Mouse (Mus musculus): Measurements from ENCODE around the gene Nsd1. TPM values are rescaled to one million over a fixed set of nuclear protein-coding genes. Genes with fewer than 3 reads are reported as not detected.
A peak's percentile ranks its signal among the peaks of the same experiment; 100 is the strongest.

Nsd1 gene
- polyA plus RNA-seq, 1 experiment from 2014 or later, result 44.6 TPM

DNA sequence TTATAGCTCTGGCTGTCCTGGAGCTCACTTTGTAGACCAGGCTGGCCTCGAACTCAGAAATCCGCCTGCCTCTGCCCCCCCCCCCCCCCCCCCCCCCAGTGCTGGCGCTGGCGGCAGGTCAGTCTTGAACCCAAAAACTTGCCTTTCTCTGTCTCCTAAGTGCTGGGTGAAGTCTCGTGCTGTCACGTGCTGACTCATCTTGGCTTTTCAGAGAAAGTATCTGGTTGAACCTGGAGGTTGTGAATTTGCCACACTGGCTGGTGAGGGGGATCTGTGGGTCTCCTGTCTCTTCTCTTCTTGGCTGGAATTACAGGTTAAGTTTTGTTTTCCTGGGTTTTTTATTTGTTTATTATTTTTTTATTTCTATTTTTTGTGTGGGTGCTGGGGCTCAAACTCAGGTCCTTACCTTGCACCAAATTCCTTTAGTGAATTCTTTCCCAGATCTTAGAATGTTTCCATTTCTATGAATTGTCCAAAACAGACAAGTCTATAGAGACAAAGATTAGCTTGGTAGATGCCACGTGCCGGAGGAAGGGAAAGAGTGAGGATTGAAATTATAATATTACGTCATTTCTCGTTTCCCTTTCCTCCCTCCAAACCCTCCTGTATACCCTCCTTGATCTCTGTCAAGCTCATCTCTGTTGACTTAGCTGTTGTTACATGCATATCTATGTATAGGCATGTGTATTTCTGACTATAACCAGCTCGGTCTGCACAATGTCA, 4.8 kb upstream of the Nsd1 start:
- WGBS, result 75% methylated on average over 9 of the region's 11 CpGs
- H3K4me1 ChIP-seq (ENCODE audit: control insufficient read depth, insufficient read depth, low read length), result peaks cover 7% of the 10 kb centered on the region
- no peak overlapping the region for H3K27ac ChIP-seq (ENCODE audit: low read length)
- no peak overlapping the region for H3K4me2 ChIP-seq (ENCODE audit: low read depth, low read length)
- no peak for ATAC-seq (ENCODE audit: insufficient read depth, low FRiP score)
- no peaks in the 10 kb centered on the region for H3K36me3 ChIP-seq (ENCODE audit: control insufficient read depth, insufficient read depth, low read length)
- H3K9me3 ChIP-seq (replicated peaks; ENCODE audit: control insufficient read depth, low read length), result no peaks in the 10 kb centered on the region
- H3K4me3 ChIP-seq (replicated peaks; ENCODE audit: low read length), result no peak overlapping the region
- no peaks in the 10 kb centered on the region for H3K27me3 ChIP-seq (ENCODE audit: control insufficient read depth, insufficient read depth, low read length)
- no peak overlapping the region for H3K9ac ChIP-seq (ENCODE audit: low read length)

DNA sequence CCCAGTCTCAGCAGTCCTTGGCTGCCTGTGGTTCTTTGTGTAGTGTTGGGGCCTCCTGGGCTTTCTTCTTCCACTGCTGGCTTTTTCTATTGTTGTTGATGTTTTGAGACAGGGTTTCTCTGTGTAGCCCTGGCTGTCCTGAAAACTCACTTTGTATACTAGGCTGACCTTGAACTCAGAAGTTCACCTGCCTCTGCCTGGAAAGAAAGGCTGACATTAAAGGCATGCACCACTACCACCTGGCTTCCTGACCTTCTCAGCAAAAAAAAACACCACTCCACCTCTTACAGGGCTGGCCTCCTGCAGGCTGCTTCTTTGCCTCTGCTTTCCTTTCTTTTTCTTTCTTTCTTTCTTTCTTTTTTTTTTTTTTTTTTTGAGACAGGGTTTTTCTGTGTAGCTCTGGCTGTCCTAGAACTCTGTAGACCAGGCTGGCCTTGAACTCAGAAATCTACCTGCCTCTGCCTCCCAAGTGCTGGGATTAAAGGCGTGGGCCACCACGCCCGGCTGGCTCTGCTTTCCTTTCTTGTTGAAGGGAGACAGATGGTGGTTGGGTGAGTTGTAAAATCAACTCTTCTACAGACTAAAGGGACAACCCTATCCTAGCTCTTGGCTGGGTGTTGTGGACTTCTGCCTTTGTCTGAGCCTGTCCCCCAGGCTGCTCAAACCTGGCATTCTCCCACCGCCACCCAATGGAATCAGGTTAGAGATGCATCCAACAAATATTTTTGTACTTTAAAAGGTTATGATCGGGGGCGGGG, 4.0 kb upstream of the Nsd1 start:
- H3K27me3 ChIP-seq (ENCODE audit: control insufficient read depth, insufficient read depth, low read length), result no peaks in the 10 kb centered on the region
- WGBS, result 83% methylated on average over 6 of the region's 6 CpGs
- no peak overlapping the region for H3K27ac ChIP-seq (ENCODE audit: low read length)
- H3K9ac ChIP-seq (ENCODE audit: low read length), result no peak overlapping the region
- peaks cover 9% of the 10 kb centered on the region for H3K4me1 ChIP-seq (ENCODE audit: control insufficient read depth, insufficient read depth, low read length)
- H3K36me3 ChIP-seq (ENCODE audit: control insufficient read depth, insufficient read depth, low read length), result no peaks in the 10 kb centered on the region
- no peak overlapping the region for H3K4me3 ChIP-seq (replicated peaks; ENCODE audit: low read length)
- no peak for ATAC-seq (ENCODE audit: insufficient read depth, low FRiP score)
- H3K4me2 ChIP-seq (ENCODE audit: low read depth, low read length), result no peak overlapping the region
- H3K9me3 ChIP-seq (replicated peaks; ENCODE audit: control insufficient read depth, low read length), result no peaks in the 10 kb centered on the region

DNA sequence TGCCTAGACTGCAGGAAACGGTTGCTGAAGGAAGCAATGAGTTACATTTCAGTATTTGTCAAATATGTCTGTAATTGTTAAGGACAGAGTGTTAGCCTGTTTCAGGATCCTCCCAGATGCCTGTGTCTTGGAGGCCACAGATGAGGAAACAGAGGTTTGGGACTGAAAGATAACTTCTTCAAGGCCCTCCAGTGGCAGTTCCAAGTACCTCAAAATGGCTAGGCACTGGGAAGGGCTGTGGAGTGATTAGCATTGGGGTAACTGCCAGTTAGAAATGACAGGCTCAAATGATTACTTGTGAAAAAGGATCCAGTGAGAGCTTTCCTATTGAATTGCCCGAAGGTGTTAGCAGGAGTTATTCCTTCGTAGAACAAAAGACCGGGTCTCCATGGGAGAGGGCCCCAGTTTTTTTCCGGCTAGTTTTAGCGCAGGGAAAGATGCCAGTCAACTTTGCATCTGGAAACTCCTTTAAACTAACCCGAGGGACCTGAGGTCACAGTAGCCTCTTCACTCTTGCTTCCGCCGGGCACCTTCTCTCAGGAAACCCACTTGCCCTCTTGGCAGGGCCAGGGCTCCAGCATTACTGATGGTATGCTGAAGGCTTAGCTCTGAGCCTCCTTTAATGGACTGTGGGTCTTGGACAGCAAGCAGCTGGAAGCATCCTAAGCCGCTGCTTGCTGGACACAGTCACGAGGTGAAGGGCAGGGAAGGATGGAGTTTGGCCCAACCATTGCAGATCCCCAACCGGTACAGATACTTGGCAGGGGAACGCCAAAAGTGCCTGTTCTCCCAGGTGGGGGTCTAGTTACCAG, 539 bp upstream of the Nsd1 start:
- Histone ChIP-seq H3K4me2 (ENCODE audit: low read depth, low read length) (no peak overlapping the region; the same call in 1 of the 2 replicates), H3K4me1 (ENCODE audit: control insufficient read depth, insufficient read depth, low read length) (peaks cover 29% of the 10 kb centered on the region), H3K27ac (ENCODE audit: low read length) (peak overlapping the region; percentile 33; the same call in 1 of the 2 replicates), H3K9ac (ENCODE audit: low read length) (no peak overlapping the region; the same call in 1 of the 2 replicates), H3K9me3 (replicated peaks; ENCODE audit: control insufficient read depth, low read length) (no peaks in the 10 kb centered on the region), H3K27me3 (ENCODE audit: control insufficient read depth, insufficient read depth, low read length) (no peaks in the 10 kb centered on the region), H3K4me3 (replicated peaks; ENCODE audit: low read length) (no peak overlapping the region), H3K36me3 (ENCODE audit: control insufficient read depth, insufficient read depth, low read length) (peaks cover 8% of the 10 kb centered on the region; the same call in 1 of the 2 replicates)
- ATAC-seq (ENCODE audit: insufficient read depth, low FRiP score), result no peak
- 75% methylated on average over 13 of the region's 13 CpGs for WGBS

DNA sequence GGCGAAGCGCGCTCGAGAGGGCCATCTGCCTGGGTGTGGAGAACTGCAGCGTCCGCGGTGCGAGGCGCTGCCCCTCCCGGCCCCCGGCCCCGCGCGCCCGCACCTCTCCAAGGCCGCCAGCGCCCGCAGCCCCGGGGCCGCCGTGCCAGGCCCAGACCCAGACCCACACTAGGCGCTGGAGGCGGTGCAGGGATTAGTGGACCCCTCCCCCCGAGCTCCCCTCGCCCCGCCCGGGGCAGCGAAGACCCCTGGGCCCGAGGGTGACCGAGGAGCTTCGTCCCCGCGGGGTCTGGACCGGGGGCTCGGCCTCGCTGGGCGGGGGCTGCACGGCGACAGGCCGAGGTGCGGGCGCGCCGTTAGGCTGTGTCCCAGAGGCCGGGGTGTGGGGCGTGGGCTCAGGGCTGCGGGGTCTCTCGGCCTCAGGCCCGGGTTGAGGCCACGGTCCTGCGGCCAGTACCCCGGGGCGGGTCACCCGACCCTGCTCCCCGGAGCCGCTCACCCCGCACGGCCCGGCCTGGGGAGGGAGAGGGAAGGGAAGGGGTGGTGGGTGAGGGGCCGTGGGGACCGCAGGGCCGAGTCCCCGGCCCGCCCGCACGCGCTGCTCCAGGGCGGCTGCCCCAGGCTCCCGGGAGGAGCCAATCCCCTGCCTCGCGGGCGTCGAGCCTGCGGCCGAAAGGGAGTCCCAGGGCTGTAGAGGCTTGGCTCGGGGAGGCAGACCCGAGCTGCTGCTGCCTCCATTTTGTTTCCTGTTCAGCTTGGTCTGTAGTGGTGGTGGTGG, 800 bp downstream of the Nsd1 start:
- H3K27ac ChIP-seq (ENCODE audit: low read length), result peak overlapping the region; percentile 99
- 2% methylated on average over 68 of the region's 77 CpGs for WGBS
- H3K4me3 ChIP-seq (replicated peaks; ENCODE audit: low read length), result peak overlapping the region; percentile 84
- H3K27me3 ChIP-seq (ENCODE audit: control insufficient read depth, insufficient read depth, low read length), result no peaks in the 10 kb centered on the region
- H3K4me1 ChIP-seq (ENCODE audit: control insufficient read depth, insufficient read depth, low read length), result peaks cover 38% of the 10 kb centered on the region
- H3K9me3 ChIP-seq (replicated peaks; ENCODE audit: control insufficient read depth, low read length), result no peaks in the 10 kb centered on the region
- peak overlapping the region; percentile 96 for H3K4me2 ChIP-seq (ENCODE audit: low read depth, low read length)
- peaks cover 8% of the 10 kb centered on the region; the same call in 1 of the 2 replicates for H3K36me3 ChIP-seq (ENCODE audit: control insufficient read depth, insufficient read depth, low read length)
- peak overlapping the region; percentile 94 for H3K9ac ChIP-seq (ENCODE audit: low read length)
- peak; percentile 31 for ATAC-seq (ENCODE audit: insufficient read depth, low FRiP score)

- H3K4me2 ChIP-seq (ENCODE audit: low read depth, low read length), result peak overlapping the region; percentile 96
- no peaks in the 10 kb centered on the region for H3K9me3 ChIP-seq (replicated peaks; ENCODE audit: control insufficient read depth, low read length)
- ATAC-seq (ENCODE audit: insufficient read depth, low FRiP score), result peak; percentile 70
- H3K27ac ChIP-seq (ENCODE audit: low read length), result peak overlapping the region; percentile 99
- H3K9ac ChIP-seq (ENCODE audit: low read length), result peak overlapping the region; percentile 94
- H3K4me1 ChIP-seq (ENCODE audit: control insufficient read depth, insufficient read depth, low read length), result peaks cover 42% of the 10 kb centered on the region
- peak overlapping the region; percentile 84 for H3K4me3 ChIP-seq (replicated peaks; ENCODE audit: low read length)
- WGBS, result under 1% methylated on average over 17 of the region's 17 CpGs
- no peaks in the 10 kb centered on the region for H3K27me3 ChIP-seq (ENCODE audit: control insufficient read depth, insufficient read depth, low read length)
- H3K36me3 ChIP-seq (ENCODE audit: control insufficient read depth, insufficient read depth, low read length), result peaks cover 8% of the 10 kb centered on the region; the same call in 1 of the 2 replicates
These were observed 1.3 kb downstream of the Nsd1 start for GRCm38 (mm10) chr13:55210971-55211220.

DNA sequence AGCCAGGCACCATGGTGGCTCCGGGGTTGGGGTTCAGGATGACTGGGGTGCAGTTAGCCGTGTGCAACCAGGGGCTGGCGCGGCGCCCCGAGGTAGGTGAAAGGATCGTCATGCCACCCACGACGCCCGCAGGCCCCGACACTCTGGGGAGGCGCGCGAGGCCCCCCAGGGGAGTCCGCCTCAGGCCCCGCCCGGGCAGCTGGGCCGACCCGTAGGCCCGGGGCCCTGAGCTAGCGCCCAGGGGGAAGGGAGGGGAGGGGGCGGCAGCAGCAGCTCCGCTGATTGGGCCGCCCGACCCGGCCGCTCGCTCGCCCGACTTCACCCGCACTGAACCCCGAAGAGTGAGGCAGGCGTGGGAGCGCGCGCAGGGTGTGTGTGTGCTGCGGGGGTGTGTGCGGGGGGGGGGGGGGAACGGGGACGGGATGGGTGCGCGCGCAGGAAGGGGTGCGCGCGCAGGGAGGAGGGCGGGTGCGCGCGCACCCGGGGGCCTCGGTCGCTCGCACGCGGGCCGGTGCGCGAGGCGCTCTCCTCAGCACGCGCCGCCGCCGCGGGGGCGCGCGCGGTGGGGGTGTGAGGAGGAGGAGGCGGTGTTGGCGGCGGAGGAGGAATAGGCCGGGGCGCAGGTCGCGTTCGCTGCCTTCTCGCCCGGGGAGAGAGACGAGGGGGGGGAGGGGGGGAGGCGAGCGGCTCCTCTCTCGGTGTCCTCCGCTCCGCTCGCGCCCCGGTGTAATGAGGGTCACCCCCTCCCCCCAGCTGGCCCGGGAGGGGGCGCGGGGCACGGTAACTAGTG, 1.8 kb downstream of the Nsd1 start:
- H3K4me3 ChIP-seq (replicated peaks; ENCODE audit: low read length), result peak overlapping the region; percentile 84
- peak; percentile 86 for ATAC-seq (ENCODE audit: insufficient read depth, low FRiP score)
- H3K9me3 ChIP-seq (replicated peaks; ENCODE audit: control insufficient read depth, low read length), result no peaks in the 10 kb centered on the region
- H3K9ac ChIP-seq (ENCODE audit: low read length), result peak overlapping the region; percentile 94
- under 1% methylated on average over 68 of the region's 93 CpGs for WGBS
- peaks cover 8% of the 10 kb centered on the region; the same call in 1 of the 2 replicates for H3K36me3 ChIP-seq (ENCODE audit: control insufficient read depth, insufficient read depth, low read length)
- peaks cover 47% of the 10 kb centered on the region for H3K4me1 ChIP-seq (ENCODE audit: control insufficient read depth, insufficient read depth, low read length)
- no peaks in the 10 kb centered on the region for H3K27me3 ChIP-seq (ENCODE audit: control insufficient read depth, insufficient read depth, low read length)
- H3K27ac ChIP-seq (ENCODE audit: low read length), result peak overlapping the region; percentile 99
- peak overlapping the region; percentile 96 for H3K4me2 ChIP-seq (ENCODE audit: low read depth, low read length)

GRCm38 (mm10) chr13:55212011-55212360, 2.4 kb downstream of the Nsd1 start:
- peak overlapping the region; percentile 96 for H3K4me2 ChIP-seq (ENCODE audit: low read depth, low read length)
- H3K4me1 ChIP-seq (ENCODE audit: control insufficient read depth, insufficient read depth, low read length), result peaks cover 47% of the 10 kb centered on the region

More at GRCm38 (mm10) chr13:55212011-55212360, 2.4 kb downstream of the Nsd1 start:
- Histone ChIP-seq H3K9me3 (replicated peaks; ENCODE audit: control insufficient read depth, low read length) (no peaks in the 10 kb centered on the region), H3K27ac (ENCODE audit: low read length) (peak overlapping the region; percentile 99), H3K4me3 (replicated peaks; ENCODE audit: low read length) (peak overlapping the region; percentile 84), H3K9ac (ENCODE audit: low read length) (peak overlapping the region; percentile 94), H3K36me3 (ENCODE audit: control insufficient read depth, insufficient read depth, low read length) (peaks cover 8% of the 10 kb centered on the region; the same call in 1 of the 2 replicates), H3K27me3 (ENCODE audit: control insufficient read depth, insufficient read depth, low read length) (no peaks in the 10 kb centered on the region)
- peak; percentile 20 for ATAC-seq (ENCODE audit: insufficient read depth, low FRiP score)
- WGBS, result 0% methylated on average over 9 of the region's 32 CpGs
